Mouse (Mus musculus) bone marrow, adult 2 months (tissue): ENCODE measurements at regions not wholly inside any gene's neighbourhood (a gene's known extent, or its start where the extent isn't known, plus 50 kb on each side); places are given as distances from the start of the nearest gene placed in this dataset.
A peak's percentile ranks its signal among the peaks of the same experiment; 100 is the strongest.

Experiments used
- CTCF ChIP-seq: fragments of 200-500 bp; IDR thresholded peaks from 2 replicates; pipeline ENCODE4 v1.5.1; 2011; ENCODE audit warnings: low read length, control low read depth; ENCODE audit not compliant: control insufficient read depth, insufficient read depth
- POLR2A ChIP-seq: fragments of 200-500 bp; IDR thresholded peaks from 2 replicates; pipeline ENCODE4 v1.6.1; 2011; ENCODE audit warnings: low read depth, mild to moderate bottlenecking, control low read depth, low read length, borderline replicate concordance; ENCODE audit not compliant: control insufficient read depth

DNA sequence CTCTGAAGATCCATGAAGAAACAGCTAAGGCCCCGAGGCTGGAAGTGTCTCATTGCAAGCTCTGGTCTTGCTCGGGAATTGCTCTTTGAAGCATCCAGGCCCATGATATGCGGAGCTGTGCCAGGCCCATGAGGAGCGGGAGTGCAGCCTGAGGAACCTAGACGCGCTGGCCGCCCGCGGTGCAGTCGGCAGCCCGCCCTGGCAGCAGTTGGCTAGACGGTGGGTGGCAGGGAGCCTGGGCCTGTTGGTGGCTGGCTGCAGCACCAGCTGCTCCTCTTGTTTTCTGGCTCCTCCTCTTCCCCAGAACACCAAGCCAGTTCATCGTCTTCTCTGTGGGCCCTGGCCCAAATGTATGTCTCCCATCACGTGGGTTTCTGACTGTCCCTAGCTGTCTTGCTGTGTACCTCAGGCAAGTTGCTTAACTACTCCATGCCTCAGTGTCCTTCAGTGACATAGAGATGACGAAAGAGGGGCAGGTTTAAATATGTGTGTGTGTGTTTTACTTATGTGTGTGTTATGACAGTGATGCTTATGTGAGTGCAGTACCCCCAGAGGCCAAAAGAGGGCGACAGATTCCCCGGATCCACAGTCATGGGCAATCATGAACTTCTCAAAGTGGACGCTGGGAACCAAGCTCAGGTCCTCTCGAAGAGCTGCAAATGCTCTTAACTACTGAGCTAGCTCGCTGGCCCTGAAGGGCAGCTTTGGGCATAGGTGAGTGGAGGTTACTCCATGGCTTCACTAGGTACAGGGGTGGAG, 57.3 kb upstream of the Eln start:
- TF ChIP-seq POLR2A: no peak
- peak; percentile 22; the same call in 1 of the 2 replicates for TF ChIP-seq CTCF
